ENCODE assay signal across 27 mouse cellular contexts in genomic region chr1:24673231-24673630, GRCm38 (mm10).
"Had no signal": no experiment of that assay in that cellular context is flagged by ENCODE, and none has a peak within 500 bp of the region (broad histone marks: within the 10 kb centered on the region; RNA-seq: fewer than 3 reads in every experiment).

No protein-coding gene starts in this region.

- H3K4me2 ChIP-seq: heart, embryonic 11.5 days; heart, embryonic 13.5 days; heart, embryonic 15.5 days; hindbrain, embryonic 12.5 days; hindbrain, embryonic 14.5 days; intestine, embryonic 15.5 days; limb, embryonic 12.5 days; liver, embryonic 11.5 days; liver, embryonic 13.5 days had no signal

- DNase-seq: gastrocnemius, adult 2 months; gastrocnemius, postnatal 10 days; gastrocnemius, postnatal 25 days; heart, adult 2 months; heart, postnatal 14 days; heart, postnatal 36 days; kidney, adult 18-20 months; kidney, adult 8-10 months; kidney, postnatal 10 days; kidney, postnatal 25 days; kidney, postnatal 4 days; liver; liver, embryonic 13.5 days had no signal

- H3K27ac ChIP-seq: gastrocnemius, adult 2 months; heart, adult 2 months; heart, embryonic 13.5 days; heart, embryonic 15.5 days; hindbrain, embryonic 10.5 days; hindbrain, embryonic 12.5 days; hindbrain, embryonic 14.5 days; intestine, embryonic 15.5 days; layer of hippocampus, adult 2 months; limb, embryonic 10.5 days; limb, embryonic 12.5 days; liver, embryonic 13.5 days had no signal

- H3K4me1 ChIP-seq: heart, embryonic 13.5 days; hindbrain, embryonic 10.5 days; hindbrain, embryonic 12.5 days; limb, embryonic 10.5 days; limb, embryonic 12.5 days; liver, embryonic 13.5 days had no signal

- H3K36me3 ChIP-seq: heart, embryonic 13.5 days; heart, embryonic 15.5 days; hindbrain, embryonic 10.5 days; hindbrain, embryonic 12.5 days; intestine, embryonic 15.5 days; limb, embryonic 10.5 days; limb, embryonic 12.5 days; liver, embryonic 13.5 days had no signal

- H3K9me3 ChIP-seq: heart, embryonic 13.5 days; heart, embryonic 15.5 days; hindbrain, embryonic 10.5 days; hindbrain, embryonic 12.5 days; intestine, embryonic 15.5 days; limb, embryonic 10.5 days; limb, embryonic 12.5 days; liver, embryonic 13.5 days had no signal

- H3K27me3 ChIP-seq: heart, embryonic 13.5 days; heart, embryonic 15.5 days; hindbrain, embryonic 12.5 days; intestine, embryonic 15.5 days; limb, embryonic 12.5 days; liver, embryonic 13.5 days had no signal

- ATAC-seq: hindbrain, embryonic 16.5 days; inflammation-experienced regulatory T-cells, adult 6 months; intestine, embryonic 15.5 days; intestine, postnatal 0 days had no signal

- H3K4me3 ChIP-seq: gastrocnemius, adult 2 months; heart, adult 2 months; heart, embryonic 13.5 days; heart, embryonic 15.5 days; hindbrain, embryonic 10.5 days; hindbrain, embryonic 12.5 days; intestine, embryonic 15.5 days; layer of hippocampus, adult 2 months; limb, embryonic 10.5 days; limb, embryonic 12.5 days; liver, embryonic 13.5 days had no signal

- H3K9ac ChIP-seq: heart, embryonic 13.5 days; heart, embryonic 15.5 days; hindbrain, embryonic 12.5 days; hindbrain, embryonic 14.5 days; intestine, embryonic 15.5 days; limb, embryonic 12.5 days; liver, embryonic 13.5 days had no signal
